15 mouse cellular contexts compared by ENCODE assay signal in the genomic region with DNA sequence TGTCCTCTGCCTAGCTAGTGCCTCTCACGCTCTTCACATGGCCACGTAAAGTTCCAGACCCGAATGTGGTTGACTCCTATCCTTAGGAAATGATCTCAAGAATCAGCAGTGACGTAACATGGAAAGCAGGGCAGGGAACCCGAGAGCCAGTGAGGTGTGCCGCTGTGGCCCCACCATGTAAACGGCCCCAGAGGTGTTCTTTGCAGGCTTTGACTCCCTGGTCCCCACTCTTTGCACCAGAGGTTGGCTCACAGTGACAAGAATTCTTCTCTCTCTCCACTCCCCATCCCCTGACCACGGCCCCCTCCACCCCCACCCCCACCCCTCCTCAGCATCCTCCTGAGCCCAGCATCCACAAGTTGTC. TPM values are rescaled to one million over a fixed set of nuclear protein-coding genes. Genes with fewer than 3 reads are reported as not detected.
DNase-seq lines count a peak whose midpoint lies in the region; ATAC-seq and TF ChIP-seq lines count a peak whose summit lies in the region.
"Had no signal": no experiment of that assay in that cellular context is flagged by ENCODE, and none has a peak within 500 bp of the region (broad histone marks: within the 10 kb centered on the region; RNA-seq: fewer than 3 reads in every experiment).

No protein-coding gene starts in this region.

- H3K9me3 ChIP-seq in lung, embryonic 14.5 days (ENCODE audit: low read depth, low read length) = no peaks in the 10 kb centered on the region
- H3K9me3 ChIP-seq in forebrain, embryonic 15.5 days = no peaks in the 10 kb centered on the region
- no peaks in the 10 kb centered on the region for H3K9me3 ChIP-seq in limb, embryonic 13.5 days
- H3K9me3 ChIP-seq in stomach, embryonic 14.5 days (ENCODE audit: control insufficient read depth, low read depth, low read length) = no peaks in the 10 kb centered on the region
- H3K9me3 ChIP-seq: embryonic facial prominence, embryonic 15.5 days had no signal

- intact Hi-C loops in gastrocnemius, postnatal 36 days (cut with DNase I) = loop anchor here (10.0 kb wide), 1 partner anchor 157 kb away; no protein-coding TSS in a partner anchor
- intact Hi-C loops in left cerebral cortex, postnatal 10 days (cut with DNase I) = no loop called here

- TF ChIP-seq CTCF in lung, embryonic 14.5 days (IDR thresholded peaks at IDR 0.05; ENCODE audit: low read depth) = no peak

- peaks cover 10% of the 10 kb centered on the region; the same call in 1 of the 2 replicates for H3K4me1 ChIP-seq in lung, embryonic 14.5 days (ENCODE audit: insufficient read depth)
- H3K4me1 ChIP-seq in forebrain, embryonic 15.5 days = peaks cover 10% of the 10 kb centered on the region
- H3K4me1 ChIP-seq in limb, embryonic 13.5 days = peaks cover 11% of the 10 kb centered on the region
- peaks cover 6% of the 10 kb centered on the region for H3K4me1 ChIP-seq in stomach, embryonic 14.5 days (ENCODE audit: control insufficient read depth, insufficient read depth, low read length)

- H3K27ac ChIP-seq in lung, embryonic 14.5 days (ENCODE audit: low read depth) = peak overlapping the region; percentile 85
- H3K27ac ChIP-seq in forebrain, embryonic 15.5 days (replicated peaks) = peak overlapping the region; percentile 59; the same call in 1 of the 2 replicates
- no peak overlapping the region for H3K27ac ChIP-seq in limb, embryonic 13.5 days
- peak overlapping the region; percentile 44; the same call in 1 of the 2 replicates for H3K27ac ChIP-seq in stomach, embryonic 14.5 days (ENCODE audit: low read length)
- H3K27ac ChIP-seq: embryonic facial prominence, embryonic 15.5 days; heart, adult 2 months had no signal

- H3K36me3 ChIP-seq in lung, embryonic 14.5 days (ENCODE audit: insufficient read depth) = no peaks in the 10 kb centered on the region
- no peaks in the 10 kb centered on the region for H3K36me3 ChIP-seq in forebrain, embryonic 15.5 days
- no peaks in the 10 kb centered on the region for H3K36me3 ChIP-seq in limb, embryonic 13.5 days
- no peaks in the 10 kb centered on the region for H3K36me3 ChIP-seq in stomach, embryonic 14.5 days (ENCODE audit: control insufficient read depth, insufficient read depth, low read length)
- H3K36me3 ChIP-seq: embryonic facial prominence, embryonic 15.5 days had no signal

- H3K9ac ChIP-seq in lung, embryonic 14.5 days = no peak overlapping the region
- H3K9ac ChIP-seq in forebrain, embryonic 15.5 days (replicated peaks) = no peak overlapping the region
- peak overlapping the region; percentile 26; the same call in 1 of the 2 replicates for H3K9ac ChIP-seq in limb, embryonic 13.5 days
- H3K9ac ChIP-seq in stomach, embryonic 14.5 days (replicated peaks; ENCODE audit: low read depth, low read length) = no peak overlapping the region
- H3K9ac ChIP-seq: embryonic facial prominence, embryonic 15.5 days had no signal

- H3K27me3 ChIP-seq in lung, embryonic 14.5 days (ENCODE audit: insufficient read depth, low read length) = no peaks in the 10 kb centered on the region
- no peaks in the 10 kb centered on the region for H3K27me3 ChIP-seq in forebrain, embryonic 15.5 days
- no peaks in the 10 kb centered on the region for H3K27me3 ChIP-seq in limb, embryonic 13.5 days
- no peaks in the 10 kb centered on the region for H3K27me3 ChIP-seq in stomach, embryonic 14.5 days (ENCODE audit: control insufficient read depth, insufficient read depth, low read length)
- H3K27me3 ChIP-seq: embryonic facial prominence, embryonic 15.5 days had no signal

- WGBS in lung, embryonic 14.5 days = 64% methylated on average over 8 of the region's 8 CpGs
- 91% methylated on average over 8 of the region's 8 CpGs for WGBS in forebrain, embryonic 15.5 days
- 89% methylated on average over 8 of the region's 8 CpGs for WGBS in limb, embryonic 13.5 days
- WGBS in stomach, embryonic 14.5 days = 91% methylated on average over 8 of the region's 8 CpGs

- DNase-seq in lung, embryonic 14.5 days = no peak
- DNase-seq in lung, postnatal 14 days = no peak
- DNase-seq in gastrocnemius, postnatal 36 days = no peak
- no peak for DNase-seq in left cerebral cortex, postnatal 10 days (ENCODE audit: extremely low spot score in 1 of 2, low spot score in 2 of 2)
- DNase-seq: heart, adult 2 months; heart, postnatal 4 days; kidney, adult 8-10 months had no signal

- peak; percentile 53 for ATAC-seq in lung, embryonic 14.5 days (ENCODE audit: insufficient read depth)
- no peak for ATAC-seq in forebrain, embryonic 15.5 days (replicated peaks)
- no peak for ATAC-seq in limb, embryonic 13.5 days (ENCODE audit: low FRiP score, low read depth)
- ATAC-seq in stomach, embryonic 14.5 days (ENCODE audit: insufficient number of reproducible peaks, insufficient read depth, low FRiP score, low read depth) = 0 out of 2 replicates have a peak, but pooled peaks have one; percentile 42
- ATAC-seq: CD4-positive, CD25-positive, alpha-beta regulatory T cell, adult 4 months had no signal

- H3K4me2 ChIP-seq in lung, embryonic 14.5 days = peak overlapping the region; percentile 43
- no peak overlapping the region for H3K4me2 ChIP-seq in forebrain, embryonic 15.5 days (replicated peaks)
- H3K4me2 ChIP-seq in limb, embryonic 13.5 days (replicated peaks) = no peak overlapping the region
- no peak overlapping the region for H3K4me2 ChIP-seq in stomach, embryonic 14.5 days (replicated peaks; ENCODE audit: low read depth, low read length)
- H3K4me2 ChIP-seq: embryonic facial prominence, embryonic 15.5 days; liver, embryonic 11.5 days had no signal

- H3K4me3 ChIP-seq in lung, embryonic 14.5 days (ENCODE audit: low read depth, low read length) = no peak overlapping the region
- H3K4me3 ChIP-seq in forebrain, embryonic 15.5 days = no peak overlapping the region
- H3K4me3 ChIP-seq in limb, embryonic 13.5 days = no peak overlapping the region
- H3K4me3 ChIP-seq in stomach, embryonic 14.5 days (ENCODE audit: low read depth, low read length) = no peak overlapping the region
- H3K4me3 ChIP-seq: embryonic facial prominence, embryonic 15.5 days; heart, adult 2 months; left cerebral cortex, adult 2 months; myocyte had no signal

RNA-seq across cellular contexts. Expression of gene Ptgfrn, which starts 7.3 kb away (rescaled TPM):
- polyA plus RNA-seq in lung, embryonic 14.5 days (2014; fragmentation: Nextera tagmentation; extraction: Ambion mirVana) = 7.5 and 7.9 TPM in 2 replicates
- 3.4 and 3.8 TPM in 2 replicates for polyA plus RNA-seq in forebrain, embryonic 15.5 days (2015; fragmentation: Nextera tagmentation; extraction: Ambion mirVana)
- polyA plus RNA-seq in limb, embryonic 13.5 days (2015; fragmentation: Nextera tagmentation; extraction: Ambion mirVana) = 6.6 and 6.7 TPM in 2 replicates
- 9.1 and 10.5 TPM in 2 replicates for polyA plus RNA-seq in stomach, embryonic 14.5 days (2014; fragmentation: Nextera tagmentation; extraction: Ambion mirVana)
- total RNA-seq in gastrocnemius, postnatal 36 days (2021) = 10 to 100 TPM; 11.7 to 14.0 TPM
- 10 to 100 TPM; 43.3 to 46.2 TPM for total RNA-seq in left cerebral cortex, postnatal 10 days (2021)

Comparison
In these comparisons a context has a peak if more than half of its experiments do, and no peak if none do; other contexts are left out.
1. ATAC-seq: peak in lung, embryonic 14.5 days (single experiment) and stomach, embryonic 14.5 days (single experiment); none in forebrain, embryonic 15.5 days (single experiment) and limb, embryonic 13.5 days (single experiment).